Mouse (Mus musculus): ENCODE measurements at regions not wholly inside any gene's neighbourhood (a gene's known extent, or its start where the extent isn't known, plus 50 kb on each side); places are given as distances from the start of the nearest gene placed in this dataset.

DNA sequence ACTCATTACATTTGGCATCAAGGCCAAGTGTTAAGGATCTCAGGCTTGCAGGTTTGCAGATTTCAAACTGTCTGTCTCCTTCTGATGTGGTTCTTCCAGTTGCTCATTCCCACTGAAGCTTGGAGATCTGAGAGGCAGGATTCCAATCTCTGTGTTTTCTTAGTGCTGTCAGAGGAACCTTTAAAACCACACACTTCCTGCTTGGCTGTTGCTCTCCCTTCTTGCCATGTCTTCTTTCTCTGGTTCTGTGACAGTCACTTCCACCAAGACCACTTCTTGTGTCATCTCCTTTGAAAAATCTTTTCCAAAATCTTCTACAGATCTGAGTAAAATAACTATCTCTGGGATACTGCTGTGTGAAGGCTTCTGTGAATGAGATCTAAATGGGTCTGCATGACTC is 117.3 kb downstream of the Gm5426 start:
- no peak for DNase-seq (ENCODE audit: low read depth, low spot score)

DNA sequence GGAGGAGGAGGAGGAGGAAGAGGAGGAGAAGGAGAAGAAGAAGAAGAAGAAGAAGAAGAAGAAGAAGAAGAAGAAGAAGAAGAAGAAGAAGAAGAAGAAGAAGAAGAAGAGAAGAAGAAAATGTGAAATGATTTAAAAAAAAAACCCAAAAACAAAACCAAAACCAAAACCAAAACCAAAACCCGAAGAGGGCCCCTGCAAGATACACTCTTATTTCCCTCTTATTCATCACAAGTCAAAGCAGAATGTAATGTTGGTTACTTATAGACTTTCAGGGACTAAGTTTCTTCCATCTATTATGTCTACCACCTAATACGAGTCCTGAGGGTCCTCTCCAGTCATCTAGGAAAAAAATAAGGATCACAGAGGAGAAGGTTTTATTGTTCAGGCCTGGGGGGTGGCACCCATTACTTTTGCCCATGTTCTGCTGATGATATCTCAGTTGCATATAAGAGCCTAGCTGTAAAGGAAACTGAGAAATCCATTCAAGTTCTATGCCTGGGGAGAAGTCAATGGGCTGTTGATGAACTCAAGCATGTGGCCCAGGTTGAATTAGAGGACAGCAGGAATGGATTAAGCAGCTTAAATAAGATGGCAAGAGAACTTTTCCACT is 118.0 kb downstream of the Gm5426 start:
- DNase-seq (ENCODE audit: low read depth, low spot score), result no peak

- no peak for DNase-seq (ENCODE audit: low read depth, low spot score)
These were observed 121.5 kb downstream of the Gm5426 start for GRCm38 (mm10) chr10:96257935-96258334.

DNA sequence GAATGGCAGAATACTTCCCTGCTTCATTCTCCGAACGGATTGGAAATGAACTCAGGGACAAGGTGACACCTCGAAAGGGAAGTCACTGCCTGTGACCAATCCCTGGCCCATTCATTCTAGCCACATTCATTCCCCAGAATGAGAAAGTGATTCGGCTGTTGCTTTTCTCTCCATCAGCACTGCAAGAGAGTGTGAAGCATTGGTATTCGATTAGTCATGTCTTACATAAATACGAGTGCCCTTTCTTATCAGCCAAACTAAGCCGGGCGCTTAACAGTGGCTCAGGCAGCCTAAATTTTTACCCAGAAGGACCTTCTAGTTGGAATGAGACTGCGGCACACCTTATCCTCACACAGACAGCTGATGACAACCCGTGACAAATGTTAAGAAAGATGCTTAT is 122.8 kb downstream of the Gm5426 start:
- no peak for DNase-seq (ENCODE audit: low read depth, low spot score)

DNA sequence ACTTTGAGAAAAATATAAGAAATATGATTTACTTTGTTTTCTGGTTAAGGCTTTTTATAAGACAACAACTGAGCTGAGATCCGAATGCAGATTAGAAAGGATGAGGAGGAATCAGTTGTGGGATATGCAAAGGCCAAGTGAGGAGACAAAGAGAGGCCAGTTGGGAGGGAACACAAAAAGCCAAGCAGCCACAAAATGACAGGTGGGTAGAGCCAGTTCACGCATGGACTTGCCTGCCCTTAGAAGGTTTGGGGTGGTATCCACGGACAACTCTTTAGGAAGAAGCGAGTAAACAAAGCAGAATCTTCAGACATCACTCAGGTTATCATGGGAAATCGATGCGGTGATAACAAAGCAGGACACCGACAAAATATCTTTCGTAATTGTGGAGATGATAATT is 123.2 kb downstream of the Gm5426 start:
- DNase-seq (ENCODE audit: low read depth, low spot score), result no peak

DNA sequence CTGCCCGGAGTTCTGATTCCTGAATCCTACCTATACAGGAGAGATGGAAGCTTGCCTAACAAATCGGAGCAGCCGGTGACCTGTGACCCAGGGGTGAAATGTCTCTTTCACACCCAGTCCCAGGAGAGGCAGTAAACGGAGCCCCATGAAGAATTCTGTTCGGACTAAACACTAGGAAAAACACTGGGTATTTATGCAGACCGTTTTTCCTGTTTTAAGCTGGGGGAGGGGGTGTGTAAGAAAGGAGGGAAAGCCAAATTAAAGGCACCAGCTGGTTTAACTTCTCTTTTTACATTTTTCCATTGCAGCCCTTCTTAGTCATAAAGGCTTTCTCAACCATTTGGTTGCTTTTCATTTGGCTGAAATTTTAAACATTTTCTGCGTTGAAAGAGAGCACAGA is 127.1 kb downstream of the Gm5426 start:
- no peak for DNase-seq (ENCODE audit: low read depth, low spot score)

- DNase-seq (ENCODE audit: low read depth, low spot score), result no peak
These were observed 128.0 kb downstream of the Gm5426 start for GRCm38 (mm10) chr10:96264433-96264832.

DNA sequence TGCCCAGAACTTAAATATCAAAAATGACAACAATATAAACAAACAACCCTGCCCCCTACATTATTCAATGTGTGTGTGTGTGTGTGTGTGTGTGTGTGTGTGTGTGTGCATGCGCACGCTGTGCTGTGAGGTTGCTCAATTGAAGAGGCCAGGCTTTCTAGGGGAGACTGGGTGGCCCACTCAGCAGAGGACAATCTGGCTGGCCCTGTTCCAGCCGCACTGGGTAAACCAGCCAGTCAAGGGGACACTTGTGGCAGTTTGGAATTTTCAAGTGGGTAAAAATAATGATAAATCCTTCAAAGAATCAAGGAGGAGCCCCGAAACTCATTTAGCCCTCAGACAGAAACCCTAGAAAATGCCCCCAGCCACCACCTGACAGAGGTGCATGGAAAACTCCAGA is 128.5 kb downstream of the Gm5426 start:
- no peak for DNase-seq (ENCODE audit: low read depth, low spot score)

DNA sequence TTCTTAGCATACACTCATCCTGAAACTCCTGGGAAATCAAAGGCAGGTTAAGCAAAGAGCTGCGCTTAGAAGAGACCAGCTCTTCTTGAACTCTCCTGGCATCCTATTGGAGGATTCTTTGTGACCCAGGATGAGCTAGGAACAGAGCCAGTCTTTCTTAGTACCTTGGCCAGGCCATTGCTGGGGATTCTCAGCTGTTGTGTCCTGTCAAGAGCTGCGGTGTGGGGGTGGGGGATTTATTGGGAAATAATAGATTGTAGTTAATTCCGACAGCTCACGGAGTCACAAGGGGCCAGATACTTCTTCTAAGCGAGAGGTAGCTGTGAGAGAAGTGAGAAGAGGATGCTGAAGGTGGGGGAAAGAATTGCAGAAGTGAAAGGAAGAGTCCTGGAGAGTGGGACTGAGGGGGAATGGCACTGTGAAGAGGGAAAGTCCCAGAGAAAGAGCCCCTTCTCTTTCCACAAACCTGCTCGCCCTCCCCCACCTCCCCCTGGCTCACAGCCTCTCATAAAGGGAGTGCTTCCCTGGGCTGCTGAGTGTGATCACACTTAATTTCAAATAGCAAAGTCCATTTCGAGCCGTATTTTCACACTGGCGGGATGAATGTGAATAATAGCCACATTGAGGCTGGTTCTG is 129.8 kb downstream of the Gm5426 start:
- DNase-seq (ENCODE audit: low read depth, low spot score), result no peak

- no peak for DNase-seq (ENCODE audit: low read depth, low spot score)
These were observed 131.2 kb downstream of the Gm5426 start for GRCm38 (mm10) chr10:96267603-96268002.

- DNase-seq (ENCODE audit: low read depth, low spot score), result no peak
These were observed 137.4 kb downstream of the Gm5426 start for GRCm38 (mm10) chr10:96273607-96274365.

- no peak for DNase-seq (ENCODE audit: low read depth, low spot score)
These were observed 143.7 kb downstream of the Gm5426 start for GRCm38 (mm10) chr10:96280149-96280548.

DNA sequence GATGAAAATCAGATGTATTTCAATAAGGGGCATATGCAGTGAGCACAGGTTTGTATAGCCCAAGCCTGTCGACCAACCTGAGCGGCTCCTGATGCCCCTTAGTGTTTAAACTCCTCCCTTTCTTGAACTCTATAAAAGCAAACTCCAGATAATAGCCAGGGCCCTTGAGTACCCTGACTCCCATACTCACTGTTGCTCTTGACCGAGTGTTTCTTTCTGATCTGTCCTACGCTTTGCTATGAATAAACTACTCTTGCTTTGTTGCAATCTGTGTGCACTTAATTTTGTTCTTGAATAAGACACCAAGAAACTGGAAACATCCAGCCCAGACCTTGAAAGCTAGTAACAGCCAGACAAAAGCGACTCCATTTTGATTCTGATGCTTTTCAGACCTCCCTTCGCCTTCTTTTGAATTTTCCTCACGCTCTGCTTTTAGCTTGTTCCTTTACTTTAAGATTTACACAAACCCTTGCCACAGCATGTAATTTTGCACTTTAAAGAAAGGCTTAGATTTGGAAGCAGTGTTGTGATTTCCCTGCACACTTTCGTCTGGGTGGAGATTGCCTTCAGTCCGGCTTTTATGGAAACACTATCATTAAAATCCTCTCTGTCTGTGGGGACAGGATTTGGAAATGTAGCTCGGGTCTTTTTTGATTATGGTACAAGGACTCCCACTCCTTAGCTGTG is 149.1 kb downstream of the Gm5426 start:
- DNase-seq (ENCODE audit: low read depth, low spot score), result no peak

GRCm38 (mm10) chr10:96286094-96286485 is 149.7 kb downstream of the Gm5426 start:
- no peak for DNase-seq (ENCODE audit: low read depth, low spot score)

GRCm38 (mm10) chr10:96289005-96289404 is 152.6 kb downstream of the Gm5426 start:
- peak; percentile 59 for DNase-seq (ENCODE audit: low read depth, low spot score)

GRCm38 (mm10) chr10:96293622-96294021 is 157.2 kb downstream of the Gm5426 start:
- no peak for DNase-seq (ENCODE audit: low read depth, low spot score)

DNA sequence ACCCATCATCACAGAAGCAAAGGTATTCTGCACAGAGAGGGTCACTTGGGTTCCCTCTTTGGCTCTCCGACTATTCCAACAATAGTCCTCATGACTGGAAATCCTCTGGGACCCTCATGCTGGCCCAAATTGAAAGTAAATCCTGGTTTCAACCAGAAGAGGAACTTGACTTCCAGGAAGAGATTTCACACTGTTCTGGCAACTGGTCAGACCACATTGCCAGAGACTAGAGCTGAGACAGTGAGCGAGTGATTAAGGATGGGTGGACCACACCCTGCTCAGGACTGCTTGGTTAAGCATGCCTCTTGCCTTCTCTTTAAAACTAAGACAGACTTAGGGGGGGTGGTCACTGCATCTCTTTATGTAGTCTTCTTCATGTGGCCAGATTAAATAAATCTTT is 158.3 kb downstream of the Gm5426 start:
- no peak for DNase-seq (ENCODE audit: low read depth, low spot score)

DNA sequence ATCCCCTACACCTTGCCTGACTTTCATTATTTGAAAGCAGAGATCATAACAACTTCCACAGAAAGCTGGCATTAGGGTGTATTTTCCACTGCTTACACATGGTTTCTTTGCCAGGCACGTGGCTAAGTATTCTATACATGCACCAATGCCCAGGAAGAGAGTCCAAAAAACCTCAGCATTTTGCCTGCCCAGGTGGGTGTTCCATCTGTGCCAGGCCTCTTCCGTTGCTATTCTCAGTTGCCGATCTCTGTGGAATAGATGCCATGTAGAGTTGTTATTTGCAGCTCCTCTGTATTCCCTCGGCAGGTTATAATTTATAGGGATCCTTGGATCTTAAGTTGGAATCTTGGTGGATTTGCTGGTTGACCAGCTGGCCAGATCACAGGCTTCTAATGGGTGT is 161.3 kb downstream of the Gm5426 start:
- no peak for DNase-seq (ENCODE audit: low read depth, low spot score)

GRCm38 (mm10) chr10:96298566-96298965 is 162.2 kb downstream of the Gm5426 start:
- no peak for DNase-seq (ENCODE audit: low read depth, low spot score)

DNA sequence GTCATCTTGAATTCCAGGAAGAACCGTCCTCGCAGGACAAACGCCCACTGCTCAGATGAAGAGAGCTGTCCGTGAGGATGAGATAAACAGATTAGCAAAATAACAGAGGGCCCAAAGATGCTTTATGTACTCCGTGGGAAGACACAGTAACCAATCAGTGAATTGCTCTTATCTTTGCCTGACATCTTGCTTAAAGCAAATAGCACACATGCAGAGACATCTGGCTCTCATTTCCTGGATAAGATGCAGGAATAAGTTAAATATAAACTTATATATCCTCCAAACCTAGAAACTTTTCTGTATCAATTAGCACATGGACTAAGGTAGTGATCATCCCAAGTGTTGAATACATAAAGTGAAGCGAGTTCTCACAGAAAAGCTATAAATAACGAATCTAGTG is 169.3 kb downstream of the Gm5426 start:
- DNase-seq (ENCODE audit: low read depth, low spot score), result no peak

GRCm38 (mm10) chr10:96308713-96309445 is 172.5 kb downstream of the Gm5426 start:
- peak; percentile 16 for DNase-seq (ENCODE audit: low read depth, low spot score)

DNA sequence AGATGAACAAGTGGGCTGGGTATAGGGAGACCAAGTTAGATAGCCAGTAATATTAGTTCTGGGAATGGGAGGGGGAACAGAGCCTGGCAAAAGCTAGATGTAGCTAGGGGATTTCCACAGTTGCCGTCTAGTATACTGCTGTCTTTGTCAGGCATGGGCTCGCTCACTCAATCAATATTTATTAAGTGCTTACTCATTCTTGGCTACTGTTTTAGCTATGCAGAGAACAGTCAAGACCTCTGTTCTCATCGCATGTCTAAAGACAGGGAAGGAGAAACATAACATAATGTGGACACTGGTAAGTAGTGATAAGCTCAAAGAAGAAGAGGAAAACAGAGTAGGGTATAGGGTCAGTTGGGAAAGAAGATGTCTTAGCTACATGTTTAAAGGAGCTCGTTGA is 173.4 kb downstream of the Gm5426 start:
- DNase-seq (ENCODE audit: low read depth, low spot score), result no peak

Data from retina, postnatal 7 days (tissue).